Mouse (Mus musculus) small intestine, adult 2 months (tissue): ENCODE results near the gene Nek3.

Experiments used
- CTCF ChIP-seq: fragments of 200-500 bp; IDR thresholded peaks from 2 replicates; pipeline ENCODE4 v1.5.1; 2012; ENCODE audit warnings: low read depth, mild to moderate bottlenecking, control low read depth, inconsistent platforms, low read length, moderate library complexity, mixed read lengths; ENCODE audit not compliant: insufficient replicate concordance, insufficient read length; ENCODE audit errors: extremely low read depth
- POLR2A ChIP-seq: fragments of 200-500 bp; IDR thresholded peaks from 2 replicates; pipeline ENCODE4 v1.6.1; 2012; ENCODE audit warnings: low read depth, mild to moderate bottlenecking, control low read depth, inconsistent platforms, low read length, moderate library complexity

DNA sequence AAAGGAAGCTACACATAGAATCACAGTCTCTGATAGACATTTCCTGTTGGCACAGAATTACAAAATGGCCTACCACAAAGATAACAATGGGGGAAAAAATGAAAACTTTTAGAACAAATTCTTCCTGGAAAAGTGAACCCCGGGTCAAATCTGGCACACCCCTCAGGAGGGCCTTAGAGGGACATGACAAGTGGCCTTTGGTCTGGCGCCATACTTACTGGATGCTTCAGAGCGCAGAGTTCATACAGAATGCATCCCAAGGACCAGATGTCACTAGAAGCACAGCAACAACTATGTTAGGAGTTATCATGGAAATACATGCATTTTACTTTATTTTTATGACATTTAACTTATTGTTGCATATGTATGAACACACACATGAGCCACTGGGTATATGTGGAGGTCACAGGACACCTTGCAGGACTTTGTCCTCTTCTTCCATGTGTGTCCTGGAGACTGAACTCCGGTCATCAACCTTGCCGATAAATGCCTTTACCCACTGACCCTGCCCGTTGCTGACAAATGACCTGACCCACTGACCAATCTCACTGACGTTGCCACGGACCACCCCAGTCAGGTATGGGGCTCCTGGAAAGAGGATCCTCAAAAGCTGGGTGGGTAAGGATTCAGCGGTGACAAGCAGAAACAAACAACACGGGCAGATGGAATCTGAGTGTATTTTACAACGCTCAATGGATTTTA lies 16.4 kb downstream of the Nek3 start:
- TF ChIP-seq POLR2A: no peak
- no peak for TF ChIP-seq CTCF
